Mouse (Mus musculus): ENCODE measurements around the gene Foxp1.

DNA sequence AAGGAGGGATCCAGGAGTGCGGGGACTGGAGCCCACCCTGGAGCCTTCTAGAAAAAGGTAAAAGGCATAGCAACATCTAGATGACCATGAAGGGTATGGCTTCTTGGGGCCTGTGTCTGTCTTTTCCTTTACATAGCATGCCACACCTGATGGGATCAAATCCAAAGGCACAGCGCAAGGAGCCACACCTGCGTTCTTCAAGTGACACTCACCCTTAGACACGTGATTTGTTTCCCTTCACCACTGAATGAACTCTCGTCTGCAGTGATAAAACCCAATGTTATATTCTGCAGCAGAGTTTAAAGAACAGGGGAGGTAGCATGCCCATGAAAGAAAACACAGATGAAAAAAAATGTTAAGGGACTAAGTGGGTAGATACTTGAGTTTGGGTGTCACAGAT, 112.9 kb downstream of the Foxp1 start:
- TF ChIP-seq CTCF (IDR thresholded peaks at IDR 0.05; ENCODE audit: low read depth, low read length) (no peak), GATA1 (IDR thresholded peaks at IDR 0.05; ENCODE audit: borderline replicate concordance, low read length) (no peak), TAL1 (conservative IDR thresholded peaks at IDR 0.05; ENCODE audit: low read depth, low read length) (no peak), POLR2AphosphoS5 (IDR thresholded peaks at IDR 0.05; ENCODE audit: insufficient replicate concordance, low read depth, low read length) (no peak), GATA2 (IDR thresholded peaks at IDR 0.05; ENCODE audit: borderline replicate concordance, low read depth, low read length) (no peak)

Data from G1E (cell line).